Mouse (Mus musculus): ENCODE results near the gene Gm3250.
"Not testable (repeated sequence)": the region's sequence is repeated elsewhere in the genome, so short reads cannot be mapped to it uniquely, and the experiment has no call there.

GRCm38 (mm10) chr10:77782442-77782841 is at the start of gene Gm3250:
- not testable (repeated sequence) for TF ChIP-seq CTCF (IDR thresholded peaks at IDR 0.05; ENCODE audit: low read depth, low read length); POLR2A (IDR thresholded peaks at IDR 0.05; ENCODE audit: borderline replicate concordance, low read depth, low read length)
